Mouse (Mus musculus) midbrain, postnatal 0 days (tissue): Measurements from ENCODE around the gene Fis1. TPM values are rescaled to one million over a fixed set of nuclear protein-coding genes. Genes with fewer than 3 reads are reported as not detected.
A peak's percentile ranks its signal among the peaks of the same experiment; 100 is the strongest.

ENCODE experiments used
- ATAC-seq: fragments of 200-750 bp; cut with Nextera tagmentation; 2 replicates; pipeline ENCODE4 v1.8.0; 2017; ENCODE audit warnings: moderate number of reproducible peaks, mild to moderate bottlenecking, moderate TSS enrichment, moderate library complexity; ENCODE audit not compliant: low FRiP score
- DNase-seq: peaks from one replicate; pipeline ENCODE4 v3.0.0-alpha.2; 2015; ENCODE audit warnings: low spot score
- H3K27ac ChIP-seq: fragments of 300-500 bp; sonication (generic); 2 replicates; pipeline ENCODE4 v1.5.1; 2014; ENCODE audit warnings: low read depth, mild to moderate bottlenecking, low read length, mixed read lengths
- H3K27me3 ChIP-seq: fragments of 300-500 bp; sonication (generic); 2 replicates; pipeline ENCODE4 v1.6.1; 2014; ENCODE audit warnings: low read length, control low read depth, mixed read lengths; ENCODE audit not compliant: insufficient read depth
- H3K36me3 ChIP-seq: fragments of 300-500 bp; sonication (generic); 2 replicates; pipeline ENCODE4 v1.6.1; 2014; ENCODE audit warnings: low read length, control low read depth, mixed read lengths; ENCODE audit not compliant: insufficient read depth
- H3K4me1 ChIP-seq: fragments of 300-500 bp; sonication (generic); 2 replicates; pipeline ENCODE4 v1.6.1; 2014; ENCODE audit warnings: mild to moderate bottlenecking, control low read depth, antibody characterized with exemption, low read length, mixed read lengths; ENCODE audit not compliant: insufficient read depth
- H3K4me2 ChIP-seq: fragments of 300-500 bp; sonication (generic); 2 replicates; pipeline ENCODE4 v1.6.1; 2014; ENCODE audit warnings: low read depth, mild to moderate bottlenecking, low read length, mixed read lengths; ENCODE audit not compliant: poor library complexity, severe bottlenecking
- H3K4me3 ChIP-seq: fragments of 300-500 bp; sonication (generic); 2 replicates; pipeline ENCODE4 v1.5.1; 2014; ENCODE audit warnings: low read depth, mild to moderate bottlenecking, low read length, moderate library complexity
- H3K9ac ChIP-seq: fragments of 300-500 bp; sonication (generic); replicated peaks from 2 replicates; pipeline ENCODE4 v1.6.1; 2014; ENCODE audit warnings: mild to moderate bottlenecking, low read length, moderate library complexity, mixed read lengths; ENCODE audit not compliant: poor library complexity, severe bottlenecking
- H3K9me3 ChIP-seq: fragments of 300-500 bp; sonication (generic); 2 replicates; pipeline ENCODE4 v1.6.1; 2016; ENCODE audit warnings: low read length, control low read depth
- CTCF ChIP-seq: IDR thresholded peaks from 2 replicates; pipeline ENCODE4 v1.5.1; 2016; ENCODE audit warnings: antibody characterized with exemption, mild to moderate bottlenecking
- WGBS: fragments of 180-500 bp; shearing (Covaris S2); extraction: QIAGEN DNeasy Blood & Tissue Kit; methylation state at CpG from one replicate; pipeline ENCODE4 v1.1.7; 2014; 5-methylcytosine and 5-hydroxymethylcytosine counted together
- polyA plus RNA-seq: library from polyadenylated mRNA; unstranded; fragments of >200 nt; fragmentation: Nextera tagmentation; extraction: Ambion mirVana; gene quantifications from 2 replicates; pipeline ENCODE4 v1.2.1, GENCODE M21; 2015
- total RNA-seq: library from RNA; depleted of rRNA; stranded (reverse); fragments of >200 nt; gene quantifications from 2 replicates; pipeline ENCODE4 v1.2.3, GENCODE M21; 2014

Gene Fis1
- total and polyA plus RNA-seq, 2 experiments from 2014 or later = 217 to 391 TPM

- Histone ChIP-seq H3K4me1 (peaks cover 4% of the 10 kb centered on the region; the same call in 1 of the 2 replicates), H3K4me2 (no peak overlapping the region), H3K9ac (no peak overlapping the region), H3K4me3 (no peak overlapping the region), H3K27ac (no peak overlapping the region), H3K36me3 (peaks cover 17% of the 10 kb centered on the region), H3K9me3 (no peaks in the 10 kb centered on the region), H3K27me3 (no peaks in the 10 kb centered on the region)
- 51% methylated on average over 15 of the region's 16 CpGs for WGBS
- DNase-seq (peak; percentile 42), ATAC-seq (no peak)
- TF ChIP-seq CTCF = peak; percentile 66
Observed at GRCm38 (mm10) chr5:136982338-136982930, 29.4 kb downstream of the Fis1 start.

GRCm38 (mm10) chr5:136984828-136985227, 31.8 kb downstream of the Fis1 start:
- no peak for TF ChIP-seq CTCF
- DNase-seq (no peak), ATAC-seq (no peak)
- Histone ChIP-seq H3K27ac (no peak overlapping the region), H3K4me3 (no peak overlapping the region), H3K4me2 (no peak overlapping the region), H3K27me3 (no peaks in the 10 kb centered on the region), H3K9ac (no peak overlapping the region), H3K36me3 (peaks cover 28% of the 10 kb centered on the region), H3K9me3 (no peaks in the 10 kb centered on the region), H3K4me1 (peaks cover 10% of the 10 kb centered on the region; the same call in 1 of the 2 replicates)
- 66% methylated on average over 14 of the region's 14 CpGs for WGBS

- Histone ChIP-seq H3K36me3 (peaks cover 40% of the 10 kb centered on the region), H3K9me3 (no peaks in the 10 kb centered on the region), H3K27me3 (no peaks in the 10 kb centered on the region), H3K27ac (peak within 1 kb of the TSS; percentile 92), H3K4me2 (peak within 1 kb of the TSS; percentile 85), H3K4me3 (peak within 1 kb of the TSS; percentile 88), H3K4me1 (peaks cover 10% of the 10 kb centered on the region; the same call in 1 of the 2 replicates), H3K9ac (peak within 1 kb of the TSS; percentile 99)
- under 1% methylated on average over 26 of the region's 26 CpGs for WGBS
- ATAC-seq (peak; percentile 93), DNase-seq (peak; percentile 100)
- TF ChIP-seq CTCF = no peak; the same call in 1 of the 2 replicates
Observed at GRCm38 (mm10) chr5:136986695-136987137, 33.6 kb downstream of the Fis1 start, which contains the start of gene Plod3. Gene Plod3, plus strand, starts transcription at chr5:136987019.

- no peak for TF ChIP-seq CTCF
- WGBS = under 1% methylated on average over 66 of the region's 67 CpGs
- Histone ChIP-seq H3K4me1 (peaks cover 10% of the 10 kb centered on the region; the same call in 1 of the 2 replicates), H3K27ac (peak overlapping the region; percentile 92), H3K36me3 (peaks cover 46% of the 10 kb centered on the region), H3K9me3 (no peaks in the 10 kb centered on the region), H3K9ac (peak overlapping the region; percentile 99), H3K4me2 (peak overlapping the region; percentile 85), H3K4me3 (peak overlapping the region; percentile 88), H3K27me3 (no peaks in the 10 kb centered on the region)
- DNase-seq (peak; percentile 64), ATAC-seq (peak; percentile 51)
Observed at GRCm38 (mm10) chr5:136987138-136987933, 34.3 kb downstream of the Fis1 start.

GRCm38 (mm10) chr5:136987934-136988271, 34.8 kb downstream of the Fis1 start, which contains the start of gene Znhit1:
Gene Znhit1, minus strand, starts transcription at chr5:136988021.
- DNase-seq = peak; percentile 26

More at GRCm38 (mm10) chr5:136987934-136988271, 34.8 kb downstream of the Fis1 start, which contains the start of gene Znhit1:
- TF ChIP-seq CTCF = no peak
- peak within 1 kb of the TSS; percentile 92 for H3K27ac ChIP-seq
- H3K9me3 ChIP-seq = no peaks in the 10 kb centered on the region
- peak within 1 kb of the TSS; percentile 88 for H3K4me3 ChIP-seq
- peak within 1 kb of the TSS; percentile 85 for H3K4me2 ChIP-seq
- H3K4me1 ChIP-seq = peaks cover 10% of the 10 kb centered on the region; the same call in 1 of the 2 replicates
- H3K9ac ChIP-seq = peak within 1 kb of the TSS; percentile 99
- peaks cover 47% of the 10 kb centered on the region for H3K36me3 ChIP-seq
- ATAC-seq = no peak
- 4% methylated on average over 12 of the region's 12 CpGs for WGBS
- no peaks in the 10 kb centered on the region for H3K27me3 ChIP-seq
